Mouse (Mus musculus) embryo, embryonic 10 days (tissue): Measurements from ENCODE around the gene Sstr4.
A peak's percentile ranks its signal among the peaks of the same experiment; 100 is the strongest.

ENCODE experiments used
- DNase-seq: peaks from one replicate; pipeline ENCODE4 v3.0.0-alpha.2; 2015; ENCODE audit warnings: low spot score

The Sstr4 gene

DNA sequence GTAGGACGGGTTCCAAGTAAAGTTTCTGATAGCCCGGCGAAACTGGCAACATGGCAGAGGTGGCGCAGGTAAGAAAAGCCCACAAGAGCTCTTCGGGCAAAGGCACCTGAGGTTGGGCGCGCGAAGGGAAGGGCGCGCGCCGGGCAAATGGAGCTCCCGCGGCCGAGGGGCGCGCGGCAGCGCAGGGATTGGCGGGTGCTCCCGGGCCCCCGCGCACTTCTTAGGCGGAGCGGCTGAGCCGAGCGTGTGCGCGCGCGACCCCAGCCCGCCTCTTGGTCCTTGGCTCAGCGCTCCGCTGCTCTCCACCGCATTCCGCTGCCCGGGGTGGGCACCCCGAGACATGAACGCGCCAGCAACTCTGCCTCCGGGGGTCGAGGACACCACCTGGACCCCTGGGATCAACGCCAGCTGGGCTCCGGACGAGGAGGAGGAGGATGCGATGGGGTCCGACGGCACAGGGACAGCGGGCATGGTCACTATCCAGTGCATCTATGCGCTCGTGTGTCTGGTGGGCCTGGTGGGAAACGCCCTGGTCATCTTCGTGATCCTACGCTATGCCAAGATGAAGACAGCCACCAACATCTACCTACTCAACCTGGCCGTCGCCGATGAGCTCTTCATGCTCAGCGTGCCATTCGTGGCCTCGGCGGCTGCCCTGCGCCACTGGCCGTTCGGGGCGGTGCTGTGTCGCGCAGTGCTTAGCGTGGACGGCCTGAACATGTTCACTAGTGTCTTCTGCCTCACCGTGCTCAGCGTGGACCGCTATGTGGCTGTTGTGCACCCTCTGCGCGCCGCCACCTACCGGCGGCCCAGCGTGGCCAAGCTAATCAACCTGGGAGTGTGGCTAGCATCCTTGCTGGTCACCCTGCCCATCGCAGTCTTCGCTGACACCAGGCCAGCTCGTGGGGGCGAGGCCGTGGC is at the start of gene Sstr4:
Gene Sstr4, plus strand, starts transcription at position 214 of the 921 bp plus-strand sequence.
- DNase-seq: peak; percentile 65

- DNase-seq: no peak
Observed at GRCm38 (mm10) chr2:148345373-148345772, 49.8 kb upstream of the Sstr4 start.

DNA sequence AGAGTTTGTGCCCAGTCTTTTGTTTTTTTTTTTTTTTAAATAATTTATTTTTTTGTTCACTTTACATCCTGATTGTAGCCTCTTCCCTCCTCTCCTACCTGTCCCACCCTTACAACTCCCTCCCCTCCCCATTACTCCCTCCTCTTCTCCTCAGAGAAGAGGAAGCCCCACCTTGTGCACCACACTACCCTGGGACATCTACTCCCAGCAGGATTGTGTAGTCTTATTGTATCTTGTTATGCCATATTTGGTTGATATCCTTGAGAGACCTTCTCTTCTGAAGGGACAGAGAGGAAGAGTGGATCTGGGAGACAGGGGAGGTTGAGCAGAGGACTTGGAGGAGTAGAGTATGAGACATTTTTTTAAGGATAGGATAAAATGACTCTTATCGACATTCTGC is 48.2 kb upstream of the Sstr4 start:
- DNase-seq: no peak

- no peak for DNase-seq
Observed at GRCm38 (mm10) chr2:148349509-148350307, 45.4 kb upstream of the Sstr4 start.

DNA sequence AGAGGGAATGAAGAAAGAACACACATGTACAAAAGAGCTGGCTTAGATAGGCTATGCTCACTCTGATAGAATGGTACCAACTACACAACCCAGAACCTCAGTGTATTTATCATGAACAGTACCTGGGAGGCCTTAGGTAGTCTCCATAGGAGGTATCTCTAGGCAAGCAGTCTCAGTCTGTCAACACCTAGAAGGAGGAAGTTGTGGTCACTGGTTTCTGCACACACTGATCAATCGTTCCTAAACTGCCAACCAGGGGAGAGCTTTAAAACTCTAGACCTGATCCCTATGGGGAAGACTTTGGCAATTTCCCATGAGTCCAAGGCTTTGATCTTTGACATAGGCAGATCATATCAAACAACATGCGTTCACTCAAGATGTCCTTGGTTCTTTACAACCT is 44.7 kb upstream of the Sstr4 start:
- DNase-seq: no peak

- DNase-seq: no peak
Observed at GRCm38 (mm10) chr2:148352655-148353054, 42.5 kb upstream of the Sstr4 start.

DNA sequence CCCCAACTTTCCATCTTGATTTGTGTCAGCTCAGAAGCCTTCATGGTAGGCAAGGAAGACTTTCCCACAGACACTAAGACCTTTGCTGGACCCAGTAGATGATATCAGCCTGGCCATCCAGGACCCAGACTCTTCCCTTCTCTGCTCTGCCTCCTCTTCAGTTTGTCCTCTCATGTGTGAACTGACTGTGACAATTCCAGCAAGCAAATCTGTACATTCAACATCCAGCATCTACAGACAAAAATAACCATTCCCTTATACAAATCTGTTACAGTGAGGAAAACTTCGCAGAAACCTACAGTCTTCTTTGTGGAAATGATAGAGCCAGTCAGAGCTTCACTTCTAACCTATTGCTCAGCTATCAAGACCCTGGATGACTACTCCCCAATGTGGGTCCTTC is 38.0 kb upstream of the Sstr4 start:
- DNase-seq: no peak

GRCm38 (mm10) chr2:148364536-148364935 is 30.6 kb upstream of the Sstr4 start:
- no peak for DNase-seq

DNA sequence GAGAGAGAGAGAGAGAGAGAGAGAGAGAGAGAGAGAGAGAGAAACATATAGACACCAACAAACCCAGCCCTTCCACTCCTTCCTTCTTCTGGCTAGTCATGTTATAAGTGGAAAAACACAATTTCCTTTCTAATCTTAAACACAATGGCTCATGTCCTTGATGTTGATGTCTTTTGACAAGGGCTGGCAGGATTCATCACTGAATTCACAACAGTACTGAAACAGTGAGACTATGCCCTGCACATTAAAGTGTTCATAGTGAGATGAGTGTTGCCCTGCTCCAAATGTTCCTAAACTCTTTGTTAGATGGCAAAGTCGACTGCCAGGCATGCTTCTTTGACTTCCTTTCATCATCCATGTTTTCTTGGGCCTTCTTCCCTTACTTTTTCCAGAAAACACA is 29.9 kb upstream of the Sstr4 start:
- no peak for DNase-seq

GRCm38 (mm10) chr2:148371743-148372630 is 23.2 kb upstream of the Sstr4 start:
- no peak for DNase-seq

- DNase-seq: no peak
Observed at GRCm38 (mm10) chr2:148373602-148374071, 21.5 kb upstream of the Sstr4 start.

- DNase-seq: peak; percentile 82
Observed at GRCm38 (mm10) chr2:148375326-148376150, 19.6 kb upstream of the Sstr4 start.

GRCm38 (mm10) chr2:148378817-148379342 is 16.3 kb upstream of the Sstr4 start:
- no peak for DNase-seq

DNA sequence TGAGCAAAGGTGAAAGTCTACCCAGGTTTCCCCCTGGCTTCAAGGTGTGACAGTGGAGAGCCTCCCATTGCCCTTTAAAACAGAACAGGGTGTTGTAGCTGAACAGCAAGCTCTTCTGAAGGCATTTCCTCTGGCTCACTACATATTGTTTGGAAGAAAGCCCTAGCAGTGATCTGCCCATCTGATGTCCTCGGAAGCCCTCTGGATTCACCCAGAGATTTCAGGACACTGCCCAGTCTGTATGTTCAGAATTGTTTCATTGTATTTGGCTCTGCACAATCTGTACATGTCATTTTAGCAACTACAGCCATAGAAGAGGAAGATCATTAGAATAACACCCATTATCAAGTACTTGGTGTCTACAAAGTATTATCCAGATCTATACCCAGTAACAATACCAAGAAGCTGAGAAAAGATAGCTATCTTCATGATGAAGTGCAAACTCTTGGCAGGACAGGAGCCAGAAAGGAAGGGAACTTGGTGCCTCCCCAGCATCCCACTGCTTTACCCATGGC is 15.2 kb upstream of the Sstr4 start:
- DNase-seq: no peak

GRCm38 (mm10) chr2:148381076-148381475 is 14.1 kb upstream of the Sstr4 start:
- DNase-seq: no peak

- no peak for DNase-seq
Observed at GRCm38 (mm10) chr2:148386476-148386875, 8.7 kb upstream of the Sstr4 start.

DNA sequence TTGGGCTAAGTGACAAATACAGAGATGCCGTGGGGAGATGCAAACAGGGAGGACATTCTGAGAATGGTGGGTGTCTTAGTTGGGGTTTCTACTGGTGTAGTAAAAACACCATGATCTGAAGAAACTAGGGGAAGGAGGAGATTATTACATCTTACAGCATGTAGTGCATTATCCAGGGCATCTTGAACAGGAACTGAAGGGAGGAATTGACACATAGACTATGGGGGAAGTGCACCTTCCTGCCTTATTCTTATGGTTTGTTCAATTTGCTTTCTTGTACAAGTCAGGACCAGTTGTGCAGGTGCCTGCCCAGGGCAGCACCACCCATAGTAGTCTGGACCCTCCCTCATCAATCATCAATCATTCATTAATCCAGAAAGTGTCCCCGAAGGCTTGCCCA is 8.2 kb upstream of the Sstr4 start:
- DNase-seq: no peak

DNA sequence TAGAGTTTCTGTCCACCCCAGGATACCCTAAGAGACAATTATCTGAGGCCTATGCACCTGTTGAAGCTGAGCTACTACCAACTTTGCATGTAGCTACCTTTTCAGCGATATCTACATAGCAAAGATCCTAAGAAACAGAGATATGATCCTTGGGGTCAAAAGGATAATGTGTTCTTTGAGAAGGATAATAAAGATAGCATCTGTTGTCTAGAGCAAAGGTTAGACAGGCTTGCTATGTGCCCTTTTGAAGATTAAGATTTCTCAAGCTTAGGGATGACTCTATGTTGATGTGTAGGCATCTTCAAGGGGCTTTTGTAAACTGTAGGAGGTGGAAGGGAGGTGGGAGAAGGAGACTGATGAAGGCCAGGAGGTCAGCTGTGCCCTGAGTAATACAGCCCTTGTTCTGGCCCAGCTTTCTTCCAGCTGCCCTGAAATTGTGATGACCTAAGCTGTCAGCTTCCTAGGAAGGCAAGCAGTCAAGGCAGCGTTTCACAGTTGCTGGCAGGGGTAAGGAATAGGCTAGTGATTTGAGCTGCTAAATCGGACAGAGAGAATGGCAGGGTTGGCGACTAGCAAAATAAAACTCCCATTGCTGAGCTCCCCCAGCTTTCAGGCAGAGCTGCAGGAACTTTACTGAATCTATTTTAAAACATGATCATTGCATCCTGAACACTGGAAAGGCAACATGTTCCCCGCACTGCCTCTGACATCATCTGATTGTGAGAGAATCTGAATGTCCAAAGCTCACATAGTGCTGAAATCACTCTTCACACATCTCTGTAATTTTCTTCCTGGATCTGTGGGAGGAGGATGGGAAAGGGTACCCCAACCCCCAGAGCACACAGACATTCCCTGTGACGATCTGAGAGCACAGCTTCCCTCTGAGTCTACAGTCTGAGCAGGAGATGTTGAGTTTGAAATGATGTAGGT is 7.2 kb upstream of the Sstr4 start:
- DNase-seq: no peak

DNA sequence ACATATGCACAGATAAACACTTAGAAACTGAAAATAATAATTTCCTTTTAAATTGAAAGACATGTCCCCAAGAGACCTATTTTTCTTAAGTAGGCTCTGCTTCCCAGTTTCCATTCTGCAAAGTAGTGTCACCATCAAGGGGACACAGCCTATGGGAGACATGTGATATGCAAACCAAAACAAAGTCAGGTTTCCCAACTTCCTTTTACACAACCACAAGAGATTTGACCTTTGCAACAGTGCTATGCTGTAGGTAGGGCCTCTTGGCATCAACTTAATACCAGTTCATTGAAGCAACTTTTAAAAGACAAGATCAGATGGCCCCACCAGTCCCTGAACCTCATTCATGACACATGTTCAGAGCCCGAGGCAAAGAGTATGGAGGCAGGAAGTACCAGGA is 2.0 kb upstream of the Sstr4 start:
- DNase-seq: no peak
